Mouse (Mus musculus) naive thymus-derived CD4-positive, alpha-beta T cell, adult 2 months (primary cell): ENCODE data around the gene Uts2.

Source experiments
- DNase-seq: peaks from one replicate; pipeline ENCODE4 v3.0.0-alpha.2; 2011; ENCODE audit warnings: low read depth

Uts2 gene

GRCm38 (mm10) chr4:150996797-150997196 lies at the start of gene Uts2:
Gene Uts2, plus strand, starts transcription at chr4:150997097.
- DNase-seq, result no peak

- peak; percentile 32 for DNase-seq
Observed at GRCm38 (mm10) chr4:150950972-150951371, 45.9 kb upstream of the Uts2 start.

GRCm38 (mm10) chr4:150956369-150957105 lies 40.4 kb upstream of the Uts2 start:
- DNase-seq, result no peak

GRCm38 (mm10) chr4:150957106-150957458 lies 39.8 kb upstream of the Uts2 start:
- no peak for DNase-seq

- DNase-seq, result no peak
Observed at GRCm38 (mm10) chr4:150958536-150958935, 38.4 kb upstream of the Uts2 start.

GRCm38 (mm10) chr4:150962231-150962630 lies 34.7 kb upstream of the Uts2 start:
- no peak for DNase-seq

- no peak for DNase-seq
Observed at GRCm38 (mm10) chr4:150963711-150964110, 33.2 kb upstream of the Uts2 start.

GRCm38 (mm10) chr4:150964635-150965554 lies 32.0 kb upstream of the Uts2 start:
- DNase-seq, result peak; percentile 95

GRCm38 (mm10) chr4:150965555-150965951 lies 31.3 kb upstream of the Uts2 start:
- peak; percentile 59 for DNase-seq

GRCm38 (mm10) chr4:150966556-150966955 lies 30.3 kb upstream of the Uts2 start:
- DNase-seq, result peak; percentile 78

- DNase-seq, result no peak
Observed at GRCm38 (mm10) chr4:150968956-150969355, 27.9 kb upstream of the Uts2 start.

GRCm38 (mm10) chr4:150973264-150973663 lies 23.6 kb upstream of the Uts2 start:
- DNase-seq, result no peak

GRCm38 (mm10) chr4:150975145-150975544 lies 21.8 kb upstream of the Uts2 start:
- DNase-seq, result no peak

- DNase-seq, result no peak
Observed at GRCm38 (mm10) chr4:150978156-150978910, 18.6 kb upstream of the Uts2 start.

GRCm38 (mm10) chr4:150979455-150979854 lies 17.4 kb upstream of the Uts2 start:
- no peak for DNase-seq

GRCm38 (mm10) chr4:150980153-150980552 lies 16.7 kb upstream of the Uts2 start:
- no peak for DNase-seq

GRCm38 (mm10) chr4:150990148-150990547 lies 6.7 kb upstream of the Uts2 start:
- DNase-seq, result peak; percentile 48

GRCm38 (mm10) chr4:150998626-150999025 lies 1.7 kb downstream of the Uts2 start:
- DNase-seq, result no peak

GRCm38 (mm10) chr4:151001397-151001796 lies 4.5 kb downstream of the Uts2 start:
- DNase-seq, result no peak

- DNase-seq, result peak; percentile 9
Observed at GRCm38 (mm10) chr4:151005656-151006318, 8.9 kb downstream of the Uts2 start.

GRCm38 (mm10) chr4:151006945-151007344 lies 10.0 kb downstream of the Uts2 start:
- DNase-seq, result peak; percentile 50

GRCm38 (mm10) chr4:151010316-151010715 lies 13.4 kb downstream of the Uts2 start:
- DNase-seq, result no peak
